ENCODE assay signal across 7 mouse cellular contexts in the genomic region with DNA sequence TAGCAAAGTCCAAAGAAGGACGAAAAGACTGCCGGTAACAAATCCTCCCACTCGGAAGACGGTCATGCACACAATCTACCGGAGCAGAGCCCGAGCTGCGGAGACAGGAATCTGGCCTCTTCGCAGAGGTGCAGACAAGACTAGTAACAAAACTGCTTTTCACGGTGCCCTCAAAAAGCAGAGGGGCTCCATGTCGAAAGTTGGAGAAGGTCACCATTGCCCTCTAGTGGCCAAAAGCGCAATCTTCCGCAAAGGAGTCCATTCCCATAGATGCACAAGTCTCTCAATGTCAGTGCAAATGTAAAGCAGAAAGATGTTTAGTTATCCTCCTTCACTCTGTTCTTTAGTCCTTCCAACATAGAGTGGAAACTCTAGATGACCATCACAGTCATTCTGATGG. TPM values are rescaled to one million over a fixed set of nuclear protein-coding genes. Genes with fewer than 3 reads are reported as not detected.
DNase-seq lines count a peak whose midpoint lies in the region; ATAC-seq and TF ChIP-seq lines count a peak whose summit lies in the region.

No protein-coding gene starts in this region.

- DNase-seq in adrenal gland, postnatal 14 days = peak; percentile 82
- DNase-seq in gastrocnemius, postnatal 25 days = peak; percentile 21
- peak; percentile 75 to 79 for DNase-seq in left cerebral cortex, postnatal 36 days (ENCODE audit: low spot score in 2 of 2)
- peak; percentile 99 for DNase-seq in midbrain, embryonic 11.5 days (ENCODE audit: low spot score, missing footprints)

- under 1% methylated on average over 12 of the region's 12 CpGs for WGBS in intestine, embryonic 15.5 days
- under 1% methylated on average over 12 of the region's 12 CpGs for WGBS in midbrain, embryonic 11.5 days
- WGBS in small intestine, adult 2 months = 5% methylated on average over 12 of the region's 12 CpGs

- no peaks in the 10 kb centered on the region for H3K36me3 ChIP-seq in intestine, embryonic 15.5 days
- no peaks in the 10 kb centered on the region for H3K36me3 ChIP-seq in midbrain, embryonic 11.5 days (ENCODE audit: control insufficient read depth, insufficient read depth, low read length)
- H3K36me3 ChIP-seq in small intestine, adult 2 months (ENCODE audit: control insufficient read depth, insufficient read depth, low read length) = no peaks in the 10 kb centered on the region

- H3K9ac ChIP-seq in intestine, embryonic 15.5 days = peak overlapping the region; percentile 3; the same call in 1 of the 2 replicates
- 0 out of 2 replicates have a peak overlapping the region, but pooled peaks have one; percentile 17 for H3K9ac ChIP-seq in midbrain, embryonic 11.5 days (ENCODE audit: low read length)

- TF ChIP-seq CTCF in cortical plate, adult 2 months (IDR thresholded peaks at IDR 0.05; ENCODE audit: extremely low read depth, insufficient read depth, low read length) = peak; percentile 93
- peak; percentile 62; the same call in 1 of the 2 replicates for TF ChIP-seq CTCF in small intestine, adult 2 months (IDR thresholded peaks at IDR 0.05; ENCODE audit: extremely low read depth, insufficient read length, insufficient replicate concordance, low read depth, low read length)

- intact Hi-C loops in left cerebral cortex, postnatal 36 days (cut with DNase I) = loop anchor here (10.0 kb wide), 3 partner anchors 96 to 1836 kb away; no protein-coding TSS in a partner anchor

- peak overlapping the region; percentile 55 for H3K4me2 ChIP-seq in intestine, embryonic 15.5 days (replicated peaks)
- peak overlapping the region; percentile 52 for H3K4me2 ChIP-seq in midbrain, embryonic 11.5 days

- no peak for TF ChIP-seq POLR2A in cortical plate, adult 2 months (IDR thresholded peaks at IDR 0.05; ENCODE audit: extremely low read depth, insufficient read depth, low read length)
- no peak for TF ChIP-seq POLR2A in small intestine, adult 2 months (IDR thresholded peaks at IDR 0.05; ENCODE audit: low read depth, low read length)

- H3K27ac ChIP-seq in cortical plate, adult 2 months (ENCODE audit: insufficient read depth, low read length) = no peak overlapping the region
- no peak overlapping the region for H3K27ac ChIP-seq in intestine, embryonic 15.5 days
- no peak overlapping the region for H3K27ac ChIP-seq in midbrain, embryonic 11.5 days (ENCODE audit: low read depth, low read length)
- H3K27ac ChIP-seq in small intestine, adult 2 months (ENCODE audit: insufficient read depth, low read depth, low read length) = no peak overlapping the region

- peaks cover 7% of the 10 kb centered on the region; the same call in 1 of the 2 replicates for H3K4me1 ChIP-seq in cortical plate, adult 2 months (ENCODE audit: control insufficient read depth, insufficient read depth, low read length)
- H3K4me1 ChIP-seq in intestine, embryonic 15.5 days (replicated peaks) = peaks cover 9% of the 10 kb centered on the region; the same call in 1 of the 2 replicates
- H3K4me1 ChIP-seq in midbrain, embryonic 11.5 days (ENCODE audit: control insufficient read depth, insufficient read depth, low read length) = 0 out of 2 replicates have a peak, but pooled peaks cover 4% of the 10 kb centered on the region
- H3K4me1 ChIP-seq in small intestine, adult 2 months (ENCODE audit: control insufficient read depth, insufficient read depth, insufficient read length, low read length) = no peaks in the 10 kb centered on the region

- no peaks in the 10 kb centered on the region for H3K9me3 ChIP-seq in intestine, embryonic 15.5 days
- no peaks in the 10 kb centered on the region for H3K9me3 ChIP-seq in midbrain, embryonic 11.5 days (ENCODE audit: control insufficient read depth, low read length)

- peak overlapping the region; percentile 40 for H3K4me3 ChIP-seq in cortical plate, adult 2 months (ENCODE audit: insufficient read depth, low read length)
- H3K4me3 ChIP-seq in intestine, embryonic 15.5 days (replicated peaks) = peak overlapping the region; percentile 24
- peak overlapping the region; percentile 21; the same call in 1 of the 2 replicates for H3K4me3 ChIP-seq in midbrain, embryonic 11.5 days (ENCODE audit: low read depth, low read length)
- peak overlapping the region; percentile 38; the same call in 1 of the 2 replicates for H3K4me3 ChIP-seq in small intestine, adult 2 months (ENCODE audit: low read depth, low read length)

- ATAC-seq in intestine, embryonic 15.5 days = no peak; the same call in 1 of the 2 replicates
- ATAC-seq in midbrain, embryonic 11.5 days (ENCODE audit: low FRiP score) = peak; percentile 17; the same call in 1 of the 2 replicates

- H3K27me3 ChIP-seq in intestine, embryonic 15.5 days (replicated peaks) = peaks cover 9% of the 10 kb centered on the region
- H3K27me3 ChIP-seq in midbrain, embryonic 11.5 days (ENCODE audit: control insufficient read depth, insufficient read depth, low read length) = peaks cover 8% of the 10 kb centered on the region; the same call in 1 of the 2 replicates
- H3K27me3 ChIP-seq in small intestine, adult 2 months (ENCODE audit: control insufficient read depth, insufficient read depth, low read length) = peaks cover 20% of the 10 kb centered on the region

RNA-seq across cellular contexts. Expression of gene Cdh11, which starts 4.5 kb away (rescaled TPM):
- total RNA-seq in adrenal gland, postnatal 14 days (2021) = 16.3 and 17.8 TPM in 2 replicates
- polyA plus RNA-seq in cortical plate, adult 2 months (2012; rRNA removed) = 33.4 and 38.9 TPM in 2 replicates
- total RNA-seq in gastrocnemius, postnatal 25 days (2021) = 1 to 10 TPM; 1.9 to 2.9 TPM
- 73.4 and 73.7 TPM in 2 replicates for polyA plus RNA-seq in intestine, embryonic 15.5 days (2015; fragmentation: Nextera tagmentation; extraction: Ambion mirVana)
- 10 to 100 TPM; 50.4 to 68.3 TPM for total RNA-seq in left cerebral cortex, postnatal 36 days (2021)
- 74.9 and 80.7 TPM in 2 replicates for polyA plus RNA-seq in midbrain, embryonic 11.5 days (2014; fragmentation: Nextera tagmentation; extraction: Ambion mirVana)
- polyA plus RNA-seq in small intestine, adult 2 months (2012; rRNA removed) = 1.6 and 4.1 TPM in 2 replicates

Comparison
In these comparisons a context has a peak if more than half of its experiments do, and no peak if none do; other contexts are left out.
1. DNase-seq: peak in every context shown above with its lines; median percentile 99 in midbrain, embryonic 11.5 days; 82 in adrenal gland, postnatal 14 days; 77 in left cerebral cortex, postnatal 36 days; 21 in gastrocnemius, postnatal 25 days.